Mouse (Mus musculus) bone marrow, adult 2 months (tissue): ENCODE measurements around the gene G3bp1.

Experiments
- CTCF ChIP-seq: fragments of 200-500 bp; IDR thresholded peaks from 2 replicates; pipeline ENCODE4 v1.5.1; 2011; ENCODE audit warnings: low read length, control low read depth; ENCODE audit not compliant: control insufficient read depth, insufficient read depth
- POLR2A ChIP-seq: fragments of 200-500 bp; IDR thresholded peaks from 2 replicates; pipeline ENCODE4 v1.6.1; 2011; ENCODE audit warnings: low read depth, mild to moderate bottlenecking, control low read depth, low read length, borderline replicate concordance; ENCODE audit not compliant: control insufficient read depth

DNA sequence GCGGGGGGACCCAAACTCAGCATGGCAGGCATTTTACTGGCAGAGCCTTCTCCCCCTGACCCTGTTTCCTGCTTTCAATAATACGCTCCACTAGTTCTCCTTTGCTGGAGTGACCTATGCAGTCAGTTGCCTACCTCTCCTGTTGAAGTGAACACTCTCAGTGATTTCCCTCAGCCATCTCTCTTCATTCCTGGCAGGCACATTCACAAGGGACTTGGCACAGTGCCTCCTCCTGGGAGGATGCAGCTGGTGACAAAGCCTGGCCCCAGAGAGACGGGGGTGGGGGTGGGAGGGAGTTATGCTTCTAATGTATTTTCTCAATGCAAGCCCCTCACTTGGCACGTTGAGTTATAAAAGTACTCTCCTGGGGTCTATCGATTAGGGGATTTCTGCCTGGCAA is 63.9 kb downstream of the G3bp1 start:
- TF ChIP-seq CTCF: no peak
- no peak for TF ChIP-seq POLR2A
